Mouse (Mus musculus) heart, embryonic 14.5 days (tissue): Measurements from ENCODE around the gene Rabgap1. TPM values are rescaled to one million over a fixed set of nuclear protein-coding genes. Genes with fewer than 3 reads are reported as not detected.

Experiments used
- ATAC-seq: fragments of 200-750 bp; cut with Nextera tagmentation; 2 replicates; pipeline ENCODE4 v1.8.0; 2017; ENCODE audit warnings: low read depth, moderate TSS enrichment; ENCODE audit not compliant: insufficient number of reproducible peaks, insufficient read depth, low FRiP score
- H3K27ac ChIP-seq, 2 experiments: fragments of 200-500 bp in 1 of 2; fragments of 300-500 bp in 1 of 2; sonication (generic) in 1 of 2; replicated peaks in 1 of 2; 2 replicates each; pipeline ENCODE4 v1.5.1; 2012 to 2014; ENCODE audit warnings: low read depth in 2 of 2, low read length in 2 of 2, control low read depth in 1 of 2, mild to moderate bottlenecking in 1 of 2, mixed read lengths in 1 of 2; ENCODE audit not compliant: control insufficient read depth in 1 of 2, insufficient read depth in 1 of 2
- H3K27me3 ChIP-seq: fragments of 300-500 bp; sonication (generic); 2 replicates; pipeline ENCODE4 v1.6.1; 2014; ENCODE audit warnings: mild to moderate bottlenecking, low read length, control low read depth; ENCODE audit not compliant: control insufficient read depth, insufficient read depth
- H3K36me3 ChIP-seq: fragments of 300-500 bp; sonication (generic); 2 replicates; pipeline ENCODE4 v1.6.1; 2014; ENCODE audit warnings: mild to moderate bottlenecking, control low read depth, low read length, mixed read lengths; ENCODE audit not compliant: control insufficient read depth, insufficient read depth
- H3K4me1 ChIP-seq, 2 experiments: fragments of 200-500 bp in 1 of 2; fragments of 300-500 bp in 1 of 2; sonication (generic) in 1 of 2; 2 replicates each; pipeline ENCODE4 v1.6.1; 2012 to 2014; ENCODE audit warnings: low read length in 2 of 2, control low read depth in 1 of 2, mixed read lengths in 1 of 2; ENCODE audit not compliant: control insufficient read depth in 2 of 2, insufficient read depth in 2 of 2
- H3K4me2 ChIP-seq: fragments of 300-500 bp; sonication (generic); 2 replicates; pipeline ENCODE4 v1.6.1; 2014; ENCODE audit warnings: mild to moderate bottlenecking, low read length
- H3K4me3 ChIP-seq, 2 experiments: fragments of 200-500 bp in 1 of 2; fragments of 300-500 bp in 1 of 2; sonication (generic) in 1 of 2; 2 replicates each; pipeline ENCODE4 v1.5.1; 2012 to 2014; ENCODE audit warnings: low read length in 2 of 2, mild to moderate bottlenecking in 2 of 2, control low read depth in 1 of 2, low read depth in 1 of 2, moderate library complexity in 1 of 2; ENCODE audit not compliant: control insufficient read depth in 1 of 2, insufficient read depth in 1 of 2
- H3K9ac ChIP-seq: fragments of 300-500 bp; sonication (generic); 2 replicates; pipeline ENCODE4 v1.6.1; 2014; ENCODE audit warnings: mild to moderate bottlenecking, low read length
- H3K9me3 ChIP-seq: fragments of 300-500 bp; sonication (generic); 2 replicates; pipeline ENCODE4 v1.6.1; 2016; ENCODE audit warnings: low read length, control low read depth; ENCODE audit not compliant: control insufficient read depth
- WGBS: fragments of 180-500 bp; shearing (Covaris S2); extraction: QIAGEN DNeasy Blood & Tissue Kit; methylation state at CpG from one replicate; pipeline ENCODE4 v1.1.7; 2014; 5-methylcytosine and 5-hydroxymethylcytosine counted together
- polyA plus RNA-seq: library from polyadenylated mRNA; unstranded; fragments of >200 nt; fragmentation: Nextera tagmentation; extraction: Ambion mirVana; gene quantifications from 2 replicates; pipeline ENCODE4 v1.2.1, GENCODE M21; 2014

Rabgap1 gene
- polyA plus RNA-seq, 1 experiment from 2014 or later: 40.6 TPM

GRCm38 (mm10) chr2:37431609-37432008 lies 11.5 kb upstream of the Rabgap1 start:
- H3K9ac ChIP-seq: peak overlapping the region; percentile 88
- no peaks in the 10 kb centered on the region for H3K9me3 ChIP-seq
- peak overlapping the region; percentile 95 for H3K4me2 ChIP-seq
- peak overlapping the region in 1 of 2 experiments; percentile 88; a peak in 2 of 4 replicates for H3K27ac ChIP-seq
- peaks cover 39% of the 10 kb centered on the region for H3K36me3 ChIP-seq
- peaks cover 0 to 11% of the 10 kb centered on the region in 2 experiments; a peak in 2 of 4 replicates for H3K4me1 ChIP-seq
- no peaks in the 10 kb centered on the region for H3K27me3 ChIP-seq
- ATAC-seq: no peak
- WGBS: 36% methylated on average over 7 of the region's 7 CpGs
- H3K4me3 ChIP-seq: peak overlapping the region; percentile 22 to 86; a peak in 3 of 4 replicates

DNA sequence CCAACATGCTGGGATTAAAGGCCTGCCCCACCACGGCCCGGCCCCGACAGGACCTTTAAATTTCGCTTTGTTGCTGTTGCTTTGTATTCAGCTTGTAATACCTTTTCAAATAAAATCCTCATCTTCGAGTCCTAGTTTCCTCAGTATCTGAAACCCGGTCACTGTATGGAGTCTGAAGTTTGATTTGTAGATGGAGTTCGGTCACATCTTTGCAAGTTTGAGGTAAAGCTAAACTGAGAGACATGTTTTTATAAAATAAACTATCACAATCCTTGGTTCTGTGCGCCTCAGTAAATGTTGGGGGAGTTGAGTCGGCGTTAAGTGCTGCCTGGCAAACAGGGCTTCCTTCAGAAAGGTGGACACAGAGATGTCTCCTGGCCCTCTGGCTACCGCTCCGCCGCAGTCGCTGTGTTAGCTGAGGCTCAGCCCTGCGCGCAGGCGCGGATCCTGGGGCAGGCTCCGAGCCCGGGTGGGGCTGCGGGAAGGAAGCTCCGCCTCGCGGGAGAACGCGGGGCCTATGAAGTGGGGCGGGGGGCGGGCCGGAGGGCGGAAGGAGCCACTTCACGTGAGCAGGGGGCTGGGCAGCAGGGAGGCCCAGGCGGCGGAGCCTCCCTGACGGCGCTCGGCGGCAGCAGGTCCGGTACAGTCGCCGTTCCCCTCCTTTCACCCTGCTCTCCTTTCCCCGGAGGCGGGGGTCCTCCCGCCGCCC lies 8.7 kb downstream of the Rabgap1 start:
- no peaks in the 10 kb centered on the region for H3K36me3 ChIP-seq
- 9% methylated on average over 34 of the region's 44 CpGs for WGBS
- H3K27ac ChIP-seq: peak overlapping the region; percentile 76 to 78
- H3K4me2 ChIP-seq: peak overlapping the region; percentile 63
- ATAC-seq: peak; percentile 97
- H3K9me3 ChIP-seq: no peaks in the 10 kb centered on the region
- H3K9ac ChIP-seq: peak overlapping the region; percentile 91
- H3K4me1 ChIP-seq: peaks cover 0 to 6% of the 10 kb centered on the region in 2 experiments; a peak in 2 of 4 replicates
- no peaks in the 10 kb centered on the region for H3K27me3 ChIP-seq
- peak overlapping the region; percentile 76 to 92 for H3K4me3 ChIP-seq

DNA sequence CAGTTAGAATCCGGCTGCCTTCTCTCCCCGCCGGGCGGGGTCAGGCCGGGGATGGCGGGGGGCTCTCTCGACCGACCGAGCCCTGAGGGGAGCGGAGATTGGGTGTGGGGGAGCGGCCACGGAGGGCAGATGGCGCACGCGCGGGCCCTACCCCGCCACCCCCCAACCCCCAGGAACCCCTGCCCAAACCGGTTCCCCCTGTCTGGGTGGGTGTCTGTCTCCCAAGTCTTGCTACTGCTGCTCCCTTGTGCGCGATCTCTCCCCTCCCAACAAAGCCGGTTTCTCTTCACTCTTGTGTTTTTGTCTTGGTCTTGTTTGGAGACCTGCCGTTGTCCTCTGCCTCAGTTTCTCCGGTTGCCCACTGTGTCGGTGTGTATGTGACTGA lies 9.3 kb downstream of the Rabgap1 start:
- peak overlapping the region; percentile 76 to 92 for H3K4me3 ChIP-seq
- under 1% methylated on average over 23 of the region's 24 CpGs for WGBS
- peak overlapping the region; percentile 63 for H3K4me2 ChIP-seq
- no peaks in the 10 kb centered on the region for H3K9me3 ChIP-seq
- H3K9ac ChIP-seq: peak overlapping the region; percentile 91
- H3K27me3 ChIP-seq: no peaks in the 10 kb centered on the region
- peak; percentile 78 for ATAC-seq
- peaks cover 0 to 6% of the 10 kb centered on the region in 2 experiments; a peak in 2 of 4 replicates for H3K4me1 ChIP-seq
- H3K27ac ChIP-seq: peak overlapping the region; percentile 52 to 68; a peak in 3 of 4 replicates
- H3K36me3 ChIP-seq: no peaks in the 10 kb centered on the region

DNA sequence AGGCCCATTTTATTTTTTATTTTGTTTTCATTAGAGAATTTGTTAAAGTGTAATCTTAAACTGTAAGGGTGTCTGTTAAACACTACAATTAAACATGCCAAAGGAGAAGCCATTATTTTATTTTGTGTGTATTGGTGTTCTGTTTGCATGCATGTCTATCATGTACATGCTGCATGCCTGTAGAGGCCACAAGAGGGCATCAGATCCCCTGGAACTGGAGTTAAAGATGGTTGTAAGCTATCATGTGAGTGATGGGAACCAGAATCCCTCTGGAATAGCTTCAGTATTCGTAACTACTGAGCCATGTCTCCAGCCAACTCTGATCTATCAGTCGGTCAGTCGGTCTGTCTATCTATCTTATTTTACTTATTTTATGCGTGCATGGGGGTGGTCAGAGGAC lies 17.6 kb downstream of the Rabgap1 start:
- Histone ChIP-seq H3K36me3 (no peaks in the 10 kb centered on the region), H3K4me2 (no peak overlapping the region), H3K27me3 (no peaks in the 10 kb centered on the region), H3K9ac (no peak overlapping the region), H3K4me3 (no peak overlapping the region), H3K27ac (no peak overlapping the region), H3K9me3 (no peaks in the 10 kb centered on the region), H3K4me1 (no peaks in the 10 kb centered on the region)
- ATAC-seq: no peak
- whole genome bisulfite sequencing: 96% methylated on average over 4 of the region's 4 CpGs

GRCm38 (mm10) chr2:37466266-37466665 lies 23.2 kb downstream of the Rabgap1 start:
- Histone ChIP-seq H3K27ac (no peak overlapping the region), H3K27me3 (no peaks in the 10 kb centered on the region), H3K36me3 (peaks cover 13% of the 10 kb centered on the region), H3K9ac (no peak overlapping the region), H3K4me1 (no peaks in the 10 kb centered on the region), H3K4me2 (no peak overlapping the region), H3K9me3 (no peaks in the 10 kb centered on the region), H3K4me3 (no peak overlapping the region)
- ATAC-seq: no peak
- WGBS: 87% methylated on average over 4 of the region's 4 CpGs

DNA sequence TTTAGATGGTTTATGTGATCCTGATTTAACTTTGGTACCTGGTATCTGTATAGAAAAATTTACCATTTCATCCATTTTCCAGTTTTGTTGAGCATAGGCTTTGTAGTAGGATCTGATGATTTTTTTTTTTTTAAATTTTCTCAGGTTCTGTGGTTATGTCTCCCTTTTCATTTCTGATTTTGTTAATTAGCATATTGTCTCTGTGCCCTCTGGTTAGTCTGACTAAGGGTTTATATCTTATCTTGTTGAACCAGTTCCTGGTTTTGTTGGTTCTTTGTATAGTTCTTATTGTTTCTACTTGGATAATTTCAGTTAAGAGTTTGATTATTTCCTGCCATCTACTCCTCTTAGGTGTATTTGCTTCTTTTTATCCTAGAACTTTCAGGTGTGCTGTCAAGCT lies 36.5 kb downstream of the Rabgap1 start:
- H3K4me2 ChIP-seq: no peak overlapping the region
- H3K9ac ChIP-seq: no peak overlapping the region
- H3K4me1 ChIP-seq: no peaks in the 10 kb centered on the region
- H3K9me3 ChIP-seq: no peaks in the 10 kb centered on the region
- peaks cover 64% of the 10 kb centered on the region for H3K36me3 ChIP-seq
- no peak overlapping the region for H3K4me3 ChIP-seq
- no peaks in the 10 kb centered on the region for H3K27me3 ChIP-seq
- no peak overlapping the region for H3K27ac ChIP-seq
- ATAC-seq: no peak

DNA sequence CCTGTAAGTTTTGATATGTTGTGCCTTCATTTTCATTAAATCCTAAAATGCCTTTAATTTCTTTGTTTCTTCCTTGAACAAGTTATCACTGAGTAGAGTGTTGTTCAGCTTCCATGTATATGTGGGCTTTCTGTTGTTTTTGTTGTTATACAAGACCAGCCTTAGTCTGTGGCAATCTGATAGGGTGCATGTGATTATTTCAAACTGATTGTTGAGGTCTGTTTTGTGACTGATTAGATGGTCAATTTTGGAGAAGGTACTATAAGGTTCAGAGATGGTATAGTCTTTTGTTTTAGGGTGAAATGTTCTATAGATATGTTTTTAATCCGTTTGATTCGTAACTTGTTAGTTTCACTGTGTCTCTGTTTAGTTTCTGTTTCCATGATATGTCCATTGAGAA lies 37.0 kb downstream of the Rabgap1 start:
- Histone ChIP-seq H3K4me3 (no peak overlapping the region), H3K4me2 (no peak overlapping the region), H3K9ac (no peak overlapping the region), H3K9me3 (no peaks in the 10 kb centered on the region), H3K4me1 (no peaks in the 10 kb centered on the region), H3K36me3 (peaks cover 65% of the 10 kb centered on the region), H3K27ac (no peak overlapping the region), H3K27me3 (no peaks in the 10 kb centered on the region)
- ATAC-seq: no peak
- WGBS: 90% methylated on average over 2 of the region's 2 CpGs

GRCm38 (mm10) chr2:37484165-37484564 lies 41.1 kb downstream of the Rabgap1 start:
- Histone ChIP-seq H3K4me1 (no peaks in the 10 kb centered on the region), H3K27me3 (no peaks in the 10 kb centered on the region), H3K4me3 (no peak overlapping the region), H3K27ac (no peak overlapping the region), H3K9ac (no peak overlapping the region), H3K4me2 (no peak overlapping the region), H3K36me3 (peaks cover 67% of the 10 kb centered on the region), H3K9me3 (no peaks in the 10 kb centered on the region)
- ATAC-seq: no peak
- 87% methylated on average over 2 of the region's 2 CpGs for WGBS
